Mouse (Mus musculus) layer of hippocampus, adult 8-10 months (tissue): ENCODE results near the gene Neurl3. TPM values are rescaled to one million over a fixed set of nuclear protein-coding genes. Genes with fewer than 3 reads are reported as not detected.
A peak's percentile ranks its signal among the peaks of the same experiment; 100 is the strongest.

Source experiments
- DNase-seq, 2 experiments: peaks; one replicate each; pipeline ENCODE4 v3.0.0; 2022; ENCODE audit warnings: low spot score in 2 of 2
- total RNA-seq, 4 experiments: library from RNA; stranded (reverse); gene quantifications; 2 replicates each; pipeline ENCODE4 v1.2.4; 2022

Neurl3 gene
- total RNA-seq, 4 experiments from 2014 or later: 0.41 to 3.4 (median 1.2) TPM

GRCm38 (mm10) chr1:36298107-36298506, 23.6 kb upstream of the Neurl3 start:
- DNase-seq: no peak

- no peak for DNase-seq
These were observed 22.1 kb upstream of the Neurl3 start for GRCm38 (mm10) chr1:36296466-36297149.

- DNase-seq: no peak
These were observed 19.9 kb upstream of the Neurl3 start for GRCm38 (mm10) chr1:36294402-36294801.

GRCm38 (mm10) chr1:36293470-36293869, 19.0 kb upstream of the Neurl3 start:
- DNase-seq: no peak

GRCm38 (mm10) chr1:36281849-36282248, 7.4 kb upstream of the Neurl3 start:
- no peak for DNase-seq

GRCm38 (mm10) chr1:36280938-36281337, 6.5 kb upstream of the Neurl3 start:
- no peak for DNase-seq

- peak in 1 of 2 experiments; percentile 80 for DNase-seq
These were observed 4.7 kb upstream of the Neurl3 start for GRCm38 (mm10) chr1:36279202-36279601.

- DNase-seq: peak in 1 of 2 experiments; percentile 80
These were observed 3.0 kb upstream of the Neurl3 start for GRCm38 (mm10) chr1:36277267-36278060.

GRCm38 (mm10) chr1:36275635-36276389, 1.3 kb upstream of the Neurl3 start:
- no peak for DNase-seq

- DNase-seq: no peak
These were observed 1.2 kb downstream of the Neurl3 start for GRCm38 (mm10) chr1:36273288-36273687.

GRCm38 (mm10) chr1:36272546-36272945, 1.9 kb downstream of the Neurl3 start:
- DNase-seq: no peak

GRCm38 (mm10) chr1:36271516-36272230, 2.8 kb downstream of the Neurl3 start:
- no peak for DNase-seq

GRCm38 (mm10) chr1:36270666-36271065, 3.8 kb downstream of the Neurl3 start:
- no peak for DNase-seq

- DNase-seq: no peak
These were observed 5.2 kb downstream of the Neurl3 start for GRCm38 (mm10) chr1:36269121-36269795.

- DNase-seq: no peak
These were observed 6.9 kb downstream of the Neurl3 start for GRCm38 (mm10) chr1:36267595-36267994.

- no peak for DNase-seq
These were observed 8.2 kb downstream of the Neurl3 start for GRCm38 (mm10) chr1:36266293-36266692.

GRCm38 (mm10) chr1:36263833-36264488, 10.5 kb downstream of the Neurl3 start:
- DNase-seq: no peak

- DNase-seq: no peak
These were observed 12.6 kb downstream of the Neurl3 start for GRCm38 (mm10) chr1:36261708-36262504.

GRCm38 (mm10) chr1:36260418-36260817, 14.1 kb downstream of the Neurl3 start:
- DNase-seq: no peak
